Mouse (Mus musculus) neural tube, embryonic 15.5 days (tissue): ENCODE data around the gene Serpina10. TPM values are rescaled to one million over a fixed set of nuclear protein-coding genes. Genes with fewer than 3 reads are reported as not detected.
A peak's percentile ranks its signal among the peaks of the same experiment; 100 is the strongest.

Source experiments
- ATAC-seq: fragments of 200-750 bp; cut with Nextera tagmentation; 2 replicates; pipeline ENCODE4 v1.8.0; 2017; ENCODE audit warnings: mild to moderate bottlenecking, moderate TSS enrichment, moderate library complexity; ENCODE audit not compliant: low FRiP score
- H3K27ac ChIP-seq: fragments of 300-500 bp; sonication (generic); replicated peaks from 2 replicates; pipeline ENCODE4 v1.5.1; 2015; ENCODE audit warnings: mild to moderate bottlenecking, inconsistent platforms
- H3K27me3 ChIP-seq: fragments of 300-500 bp; sonication (generic); replicated peaks from 2 replicates; pipeline ENCODE4 v1.6.1; 2015; ENCODE audit warnings: inconsistent platforms
- H3K36me3 ChIP-seq: fragments of 300-500 bp; sonication (generic); 2 replicates; pipeline ENCODE4 v1.6.1; 2015; ENCODE audit warnings: inconsistent platforms
- H3K4me1 ChIP-seq: fragments of 300-500 bp; sonication (generic); 2 replicates; pipeline ENCODE4 v1.6.1; 2015; ENCODE audit warnings: inconsistent platforms
- H3K4me2 ChIP-seq: fragments of 300-500 bp; sonication (generic); 2 replicates; pipeline ENCODE4 v1.6.1; 2015; ENCODE audit warnings: inconsistent platforms, mild to moderate bottlenecking, moderate library complexity
- H3K4me3 ChIP-seq: fragments of 300-500 bp; sonication (generic); replicated peaks from 2 replicates; pipeline ENCODE4 v1.5.1; 2015; ENCODE audit warnings: mild to moderate bottlenecking, inconsistent platforms
- H3K9ac ChIP-seq: fragments of 300-500 bp; sonication (generic); replicated peaks from 2 replicates; pipeline ENCODE4 v1.6.1; 2015; ENCODE audit warnings: mild to moderate bottlenecking, inconsistent platforms
- H3K9me3 ChIP-seq: fragments of 300-500 bp; sonication (generic); replicated peaks from 2 replicates; pipeline ENCODE4 v1.6.1; 2016; ENCODE audit warnings: inconsistent platforms
- WGBS: fragments of 180-500 bp; shearing (Covaris S2); methylation state at CpG from one replicate; pipeline ENCODE4 v1.1.7; 2015; ENCODE audit warnings: mixed read lengths; 5-methylcytosine and 5-hydroxymethylcytosine counted together
- polyA plus RNA-seq: library from polyadenylated mRNA; unstranded; fragments of >200 nt; fragmentation: Nextera tagmentation; extraction: Ambion mirVana; gene quantifications from 2 replicates; pipeline ENCODE4 v1.2.1, GENCODE M21; 2015

Gene Serpina10
- polyA plus RNA-seq, 1 experiment from 2014 or later: 0.04 TPM

- Histone ChIP-seq H3K4me1 (no peaks in the 10 kb centered on the region), H3K4me2 (no peak within 1 kb of the TSS), H3K9ac (no peak within 1 kb of the TSS), H3K36me3 (no peaks in the 10 kb centered on the region), H3K4me3 (no peak within 1 kb of the TSS), H3K27me3 (no peaks in the 10 kb centered on the region), H3K9me3 (no peaks in the 10 kb centered on the region), H3K27ac (no peak within 1 kb of the TSS)
- ATAC-seq: no peak
- WGBS: 84% methylated on average over 9 of the region's 9 CpGs
Observed at GRCm38 (mm10) chr12:103656848-103657626, 25.8 kb upstream of the Serpina10 start, which contains the start of gene Serpina6. TSS of gene Serpina6 (minus strand) at chr12:103657212.

GRCm38 (mm10) chr12:103655123-103656044 is 24.1 kb upstream of the Serpina10 start:
- no peak for ATAC-seq
- Histone ChIP-seq H3K4me1 (no peaks in the 10 kb centered on the region), H3K27me3 (no peaks in the 10 kb centered on the region), H3K36me3 (no peaks in the 10 kb centered on the region), H3K4me2 (no peak overlapping the region), H3K9me3 (no peaks in the 10 kb centered on the region), H3K4me3 (no peak overlapping the region), H3K27ac (no peak overlapping the region), H3K9ac (no peak overlapping the region)
- WGBS: 83% methylated on average over 7 of the region's 7 CpGs

- H3K27ac ChIP-seq: no peak overlapping the region
- no peaks in the 10 kb centered on the region for H3K9me3 ChIP-seq
- H3K4me2 ChIP-seq: no peak overlapping the region
- no peaks in the 10 kb centered on the region for H3K27me3 ChIP-seq
- no peak overlapping the region for H3K9ac ChIP-seq
- H3K4me3 ChIP-seq: no peak overlapping the region
- 97% methylated on average over 2 of the region's 2 CpGs for WGBS
- no peaks in the 10 kb centered on the region for H3K36me3 ChIP-seq
- no peak for ATAC-seq
- H3K4me1 ChIP-seq: no peaks in the 10 kb centered on the region
Observed at GRCm38 (mm10) chr12:103653836-103654235, 22.6 kb upstream of the Serpina10 start.

- 87% methylated on average over 2 of the region's 2 CpGs for WGBS
- ATAC-seq: no peak
- H3K4me2 ChIP-seq: no peak overlapping the region
Observed at GRCm38 (mm10) chr12:103646314-103646713, 15.1 kb upstream of the Serpina10 start.

GRCm38 (mm10) chr12:103644601-103645000 is 13.4 kb upstream of the Serpina10 start:
- Histone ChIP-seq H3K4me2 (no peak overlapping the region), H3K4me3 (no peak overlapping the region), H3K9me3 (no peaks in the 10 kb centered on the region), H3K27me3 (no peaks in the 10 kb centered on the region), H3K4me1 (no peaks in the 10 kb centered on the region), H3K36me3 (no peaks in the 10 kb centered on the region), H3K9ac (no peak overlapping the region), H3K27ac (no peak overlapping the region)
- WGBS: 45% methylated on average over 5 of the region's 5 CpGs
- no peak for ATAC-seq

More at GRCm38 (mm10) chr12:103646314-103646713, 15.1 kb upstream of the Serpina10 start:
- Histone ChIP-seq H3K27me3 (no peaks in the 10 kb centered on the region), H3K27ac (no peak overlapping the region), H3K4me3 (no peak overlapping the region), H3K36me3 (no peaks in the 10 kb centered on the region), H3K9me3 (no peaks in the 10 kb centered on the region), H3K9ac (no peak overlapping the region), H3K4me1 (no peaks in the 10 kb centered on the region)

- Histone ChIP-seq H3K4me2 (no peak overlapping the region), H3K36me3 (no peaks in the 10 kb centered on the region), H3K4me1 (no peaks in the 10 kb centered on the region), H3K4me3 (no peak overlapping the region), H3K27me3 (no peaks in the 10 kb centered on the region), H3K9me3 (no peaks in the 10 kb centered on the region), H3K27ac (no peak overlapping the region), H3K9ac (no peak overlapping the region)
- ATAC-seq: no peak
- 84% methylated on average over 3 of the region's 3 CpGs for WGBS
Observed at GRCm38 (mm10) chr12:103643818-103644217, 12.6 kb upstream of the Serpina10 start.

- Histone ChIP-seq H3K4me1 (no peaks in the 10 kb centered on the region), H3K4me3 (no peak overlapping the region), H3K9ac (no peak overlapping the region), H3K27me3 (no peaks in the 10 kb centered on the region), H3K27ac (no peak overlapping the region), H3K4me2 (no peak overlapping the region), H3K36me3 (no peaks in the 10 kb centered on the region), H3K9me3 (no peaks in the 10 kb centered on the region)
- peak; percentile 38; the same call in 1 of the 2 replicates for ATAC-seq
- 0% methylated on average over 2 of the region's 2 CpGs for WGBS
Observed at GRCm38 (mm10) chr12:103643336-103643735, 12.1 kb upstream of the Serpina10 start.

- Histone ChIP-seq H3K27ac (no peak overlapping the region), H3K4me2 (no peak overlapping the region), H3K9ac (no peak overlapping the region), H3K4me3 (no peak overlapping the region), H3K27me3 (no peaks in the 10 kb centered on the region), H3K4me1 (no peaks in the 10 kb centered on the region), H3K36me3 (no peaks in the 10 kb centered on the region), H3K9me3 (no peaks in the 10 kb centered on the region)
- no peak for ATAC-seq
- WGBS: 93% methylated on average over 2 of the region's 2 CpGs
Observed at GRCm38 (mm10) chr12:103635846-103636245, 4.6 kb upstream of the Serpina10 start.

- Histone ChIP-seq H3K4me3 (no peak overlapping the region), H3K4me1 (no peaks in the 10 kb centered on the region), H3K36me3 (no peaks in the 10 kb centered on the region), H3K27ac (no peak overlapping the region), H3K27me3 (no peaks in the 10 kb centered on the region), H3K9ac (no peak overlapping the region), H3K9me3 (no peaks in the 10 kb centered on the region), H3K4me2 (no peak overlapping the region)
- ATAC-seq: no peak
- 75% methylated on average over 2 of the region's 2 CpGs for WGBS
Observed at GRCm38 (mm10) chr12:103634430-103634829, 3.2 kb upstream of the Serpina10 start.

GRCm38 (mm10) chr12:103616860-103617261 is 14.4 kb downstream of the Serpina10 start:
- 0 out of 2 replicates have a peak, but pooled peaks cover 2% of the 10 kb centered on the region for H3K36me3 ChIP-seq
- WGBS: 88% methylated on average over 10 of the region's 10 CpGs
- H3K4me3 ChIP-seq: no peak overlapping the region
- H3K27me3 ChIP-seq: no peaks in the 10 kb centered on the region
- no peak overlapping the region for H3K9ac ChIP-seq
- H3K4me2 ChIP-seq: no peak overlapping the region
- H3K4me1 ChIP-seq: no peaks in the 10 kb centered on the region
- no peak for ATAC-seq
- H3K9me3 ChIP-seq: no peaks in the 10 kb centered on the region
- H3K27ac ChIP-seq: no peak overlapping the region

GRCm38 (mm10) chr12:103615734-103616133 is 15.5 kb downstream of the Serpina10 start:
- WGBS: 80% methylated on average over 4 of the region's 4 CpGs
- Histone ChIP-seq H3K4me3 (no peak overlapping the region), H3K27me3 (no peaks in the 10 kb centered on the region), H3K9ac (no peak overlapping the region), H3K9me3 (no peaks in the 10 kb centered on the region), H3K4me1 (no peaks in the 10 kb centered on the region), H3K4me2 (no peak overlapping the region), H3K36me3 (peaks cover 2% of the 10 kb centered on the region; the same call in 1 of the 2 replicates), H3K27ac (no peak overlapping the region)
- no peak for ATAC-seq
